Comparison of ENCODE assay signal across 8 mouse cellular contexts in genomic region chr9:107566041-107566709, GRCm38 (mm10). TPM values are rescaled to one million over a fixed set of nuclear protein-coding genes. Genes with fewer than 3 reads are reported as not detected.
A peak's percentile ranks its signal among the peaks of the same experiment; 100 is the strongest.
DNase-seq lines count a peak whose midpoint lies in the region; ATAC-seq and TF ChIP-seq lines count a peak whose summit lies in the region.

No protein-coding gene starts in this region.

- H3K9ac ChIP-seq in embryonic facial prominence, embryonic 15.5 days = no peak overlapping the region

- no peaks in the 10 kb centered on the region for H3K9me3 ChIP-seq in embryonic facial prominence, embryonic 15.5 days (replicated peaks)

- peaks cover 57% of the 10 kb centered on the region for H3K4me1 ChIP-seq in embryonic facial prominence, embryonic 15.5 days
- H3K4me1 ChIP-seq in spleen, adult 2 months (ENCODE audit: control insufficient read depth, insufficient read depth, insufficient read length) = peaks cover 17% of the 10 kb centered on the region; the same call in 1 of the 2 replicates

- intact Hi-C loops in heart, postnatal 25 days (cut with DNase I) = loop anchor here (5.0 kb wide), 1 partner anchor 61 kb away; no protein-coding TSS in a partner anchor
- intact Hi-C loops in left cerebral cortex, postnatal 10 days (cut with DNase I) = no loop called here

- H3K27ac ChIP-seq in embryonic facial prominence, embryonic 15.5 days (replicated peaks) = peak overlapping the region; percentile 59; the same call in 1 of the 2 replicates
- H3K27ac ChIP-seq in macrophage = 0 out of 2 replicates have a peak overlapping the region, but pooled peaks have one; percentile 8
- H3K27ac ChIP-seq in spleen, adult 2 months (ENCODE audit: insufficient read depth, low read length) = peak overlapping the region; percentile 12; the same call in 1 of the 2 replicates

- peaks cover 24% of the 10 kb centered on the region; the same call in 1 of the 2 replicates for H3K79me2 ChIP-seq in macrophage (ENCODE audit: inconsistent target)

- H3K36me3 ChIP-seq in embryonic facial prominence, embryonic 15.5 days = peaks cover 31% of the 10 kb centered on the region
- H3K36me3 ChIP-seq in macrophage (ENCODE audit: inconsistent target) = peaks cover 12% of the 10 kb centered on the region
- H3K36me3 ChIP-seq in spleen, adult 2 months (ENCODE audit: control insufficient read depth, insufficient read depth, low read length) = peaks cover 7% of the 10 kb centered on the region

- H3K27me3 ChIP-seq in embryonic facial prominence, embryonic 15.5 days = no peaks in the 10 kb centered on the region
- no peaks in the 10 kb centered on the region for H3K27me3 ChIP-seq in spleen, adult 2 months (ENCODE audit: control insufficient read depth, insufficient read depth, low read length)

- WGBS in embryonic facial prominence, embryonic 15.5 days = 55% methylated on average over 15 of the region's 15 CpGs
- 63% methylated on average over 15 of the region's 15 CpGs for WGBS in macrophage (ENCODE audit: missing documents)
- 58% methylated on average over 15 of the region's 15 CpGs for WGBS in spleen, adult 2 months

- TF ChIP-seq CTCF in spleen, adult 2 months (IDR thresholded peaks at IDR 0.05; ENCODE audit: extremely low read depth, insufficient read depth, insufficient read length, insufficient replicate concordance) = peak; percentile 76; the same call in 1 of the 2 replicates

- TF ChIP-seq POLR2A in spleen, adult 2 months (IDR thresholded peaks at IDR 0.05; ENCODE audit: low read depth, low read length) = no peak

- no peak for ATAC-seq in embryonic facial prominence, embryonic 15.5 days (ENCODE audit: insufficient number of reproducible peaks, low FRiP score, low TSS enrichment, low read depth)

- H3K4me2 ChIP-seq in embryonic facial prominence, embryonic 15.5 days (replicated peaks) = no peak overlapping the region; the same call in 1 of the 2 replicates

- peak; percentile 84 to 95 for DNase-seq in adrenal gland, adult (ENCODE audit: inconsistent age in 2 of 2, low spot score in 1 of 2)
- DNase-seq in adrenal gland, adult 8-10 months = no peak
- DNase-seq in adrenal gland, postnatal 36 days = peak; percentile 90
- peak; percentile 70 for DNase-seq in heart, postnatal 25 days (ENCODE audit: low spot score)
- peak; percentile 65 to 89 for DNase-seq in left cerebral cortex, postnatal 10 days (ENCODE audit: extremely low spot score in 1 of 2, low spot score in 2 of 2)
- peak in 1 of 2 experiments; percentile 78 for DNase-seq in spleen, adult 2 months (ENCODE audit: low read depth in 1 of 2, low spot score in 2 of 2)

- no peak overlapping the region for H3K4me3 ChIP-seq in embryonic facial prominence, embryonic 15.5 days (replicated peaks)
- no peak overlapping the region for H3K4me3 ChIP-seq in macrophage (ENCODE audit: inconsistent target)
- no peak overlapping the region for H3K4me3 ChIP-seq in spleen, adult 2 months (ENCODE audit: extremely low read depth, insufficient read depth, insufficient read length)

RNA-seq across cellular contexts. Expression of gene Hyal2, which starts 1.6 kb away (rescaled TPM):
- total RNA-seq in adrenal gland, adult 8-10 months (2022) = 10 to 100 TPM; 27.3 to 47.0 (median 36.3) TPM
- 10 to 100 TPM; 35.8 to 37.8 TPM for total RNA-seq in adrenal gland, postnatal 36 days (2021)
- 97.5 and 98.4 TPM in 2 replicates for polyA plus RNA-seq in embryonic facial prominence, embryonic 15.5 days (2015; fragmentation: Nextera tagmentation; extraction: Ambion mirVana)
- 10 to 100 TPM; 35.4 to 36.2 TPM for total RNA-seq in heart, postnatal 25 days (2021)
- 10 to 100 TPM; 13.2 to 20.1 TPM for total RNA-seq in left cerebral cortex, postnatal 10 days (2021)
- total RNA-seq in macrophage (2018; cell fraction: chromatin; rRNA removed) = 10 to 100 TPM in 1 of 26 experiments, 1 to 10 TPM in 23, under 1 TPM in 2; 0.61 to 16.6 (median 5.8) TPM
- 10 to 100 TPM in 25 of 26 experiments, 1 to 10 TPM in 1; 9.5 to 27.1 (median 17.0) TPM for total RNA-seq in macrophage (2018; cell fraction: cytosol; rRNA removed)
- 10 to 100 TPM in 12 of 26 experiments, 1 to 10 TPM in 14; 3.7 to 23.0 (median 9.7) TPM for total RNA-seq in macrophage (2018; cell fraction: nucleus; rRNA removed)
- 17.0 to 33.6 TPM (median 19.7 TPM) in 3 replicates for polyA plus RNA-seq in macrophage (2018)
- polyA plus RNA-seq in spleen, adult 2 months (2012; rRNA removed) = 38.1 and 44.3 TPM in 2 replicates

RNA-seq across cellular contexts. Expression of gene Tusc2, which starts 3.1 kb away (rescaled TPM):
- total RNA-seq in adrenal gland, adult 8-10 months (2022) = 10 to 100 TPM; 55.1 to 64.1 (median 61.8) TPM
- total RNA-seq in adrenal gland, postnatal 36 days (2021) = 10 to 100 TPM; 45.2 to 52.5 TPM
- polyA plus RNA-seq in embryonic facial prominence, embryonic 15.5 days (2015; fragmentation: Nextera tagmentation; extraction: Ambion mirVana) = 42.9 and 43.6 TPM in 2 replicates
- 10 to 100 TPM; 28.6 to 30.4 TPM for total RNA-seq in heart, postnatal 25 days (2021)
- 10 to 100 TPM; 71.6 to 76.6 TPM for total RNA-seq in left cerebral cortex, postnatal 10 days (2021)
- total RNA-seq in macrophage (2018; cell fraction: chromatin; rRNA removed) = 10 to 100 TPM in 7 of 26 experiments, 1 to 10 TPM in 19; 2.1 to 14.0 (median 6.9) TPM
- total RNA-seq in macrophage (2018; cell fraction: cytosol; rRNA removed) = 10 to 100 TPM; 22.8 to 48.0 (median 37.4) TPM
- total RNA-seq in macrophage (2018; cell fraction: nucleus; rRNA removed) = 10 to 100 TPM in 20 of 26 experiments, 1 to 10 TPM in 6; 7.4 to 28.0 (median 12.9) TPM
- 30.9 to 32.2 TPM (median 30.9 TPM) in 3 replicates for polyA plus RNA-seq in macrophage (2018)
- polyA plus RNA-seq in spleen, adult 2 months (2012; rRNA removed) = 32.5 and 49.1 TPM in 2 replicates

RNA-seq across cellular contexts. Expression of gene Hyal1, which starts 10.6 kb away (rescaled TPM):
- total RNA-seq in adrenal gland, adult 8-10 months (2022) = 10 to 100 TPM in 1 of 4 experiments, 1 to 10 TPM in 3; 7.7 to 14.2 (median 9.3) TPM
- total RNA-seq in adrenal gland, postnatal 36 days (2021) = 10 to 100 TPM in 1 of 2 experiments, 1 to 10 TPM in 1; 8.6 to 10.1 TPM
- polyA plus RNA-seq in embryonic facial prominence, embryonic 15.5 days (2015; fragmentation: Nextera tagmentation; extraction: Ambion mirVana) = 14.5 and 15.7 TPM in 2 replicates
- total RNA-seq in heart, postnatal 25 days (2021) = 1 to 10 TPM; 5.3 TPM
- total RNA-seq in left cerebral cortex, postnatal 10 days (2021) = 1 to 10 TPM; 3.1 to 4.3 TPM
- total RNA-seq in macrophage (2018; cell fraction: chromatin; rRNA removed) = 100 to 1,000 TPM in 2 of 26 experiments, 10 to 100 TPM in 24; 10.9 to 111 (median 45.2) TPM
- 10 to 100 TPM in 25 of 26 experiments, 1 to 10 TPM in 1; 9.0 to 31.1 (median 17.0) TPM for total RNA-seq in macrophage (2018; cell fraction: cytosol; rRNA removed)
- 100 to 1,000 TPM in 1 of 26 experiments, 10 to 100 TPM in 25; 14.5 to 102 (median 49.8) TPM for total RNA-seq in macrophage (2018; cell fraction: nucleus; rRNA removed)
- 20.3 to 38.2 TPM (median 30.4 TPM) in 3 replicates for polyA plus RNA-seq in macrophage (2018)
- polyA plus RNA-seq in spleen, adult 2 months (2012; rRNA removed) = 3.2 and 3.7 TPM in 2 replicates

RNA-seq across cellular contexts. Expression of gene Naa80, which starts 12.5 kb away (rescaled TPM):
- total RNA-seq in adrenal gland, adult 8-10 months (2022) = 10 to 100 TPM; 15.3 to 20.1 (median 17.0) TPM
- 10 to 100 TPM; 14.5 to 19.5 TPM for total RNA-seq in adrenal gland, postnatal 36 days (2021)
- polyA plus RNA-seq in embryonic facial prominence, embryonic 15.5 days (2015; fragmentation: Nextera tagmentation; extraction: Ambion mirVana) = 21.5 and 22.8 TPM in 2 replicates
- 10 to 100 TPM; 14.0 to 18.4 TPM for total RNA-seq in heart, postnatal 25 days (2021)
- 1 to 10 TPM; 9.3 to 9.8 TPM for total RNA-seq in left cerebral cortex, postnatal 10 days (2021)
- 10 to 100 TPM in 25 of 26 experiments, 1 to 10 TPM in 1; 9.2 to 46.3 (median 20.9) TPM for total RNA-seq in macrophage (2018; cell fraction: chromatin; rRNA removed)
- total RNA-seq in macrophage (2018; cell fraction: cytosol; rRNA removed) = 10 to 100 TPM; 17.3 to 37.1 (median 24.8) TPM
- 10 to 100 TPM; 10.5 to 68.2 (median 44.0) TPM for total RNA-seq in macrophage (2018; cell fraction: nucleus; rRNA removed)
- polyA plus RNA-seq in macrophage (2018) = 25.1 to 39.9 TPM (median 29.7 TPM) in 3 replicates
- 34.1 and 36.8 TPM in 2 replicates for polyA plus RNA-seq in spleen, adult 2 months (2012; rRNA removed)

RNA-seq across cellular contexts. Expression of gene Hyal3, which starts 14.4 kb away (rescaled TPM):
- total RNA-seq in adrenal gland, adult 8-10 months (2022) = 1 to 10 TPM; 1.5 to 2.3 (median 2.0) TPM
- 1 to 10 TPM in 1 of 2 experiments, under 1 TPM in 1; 0.99 to 1.6 TPM for total RNA-seq in adrenal gland, postnatal 36 days (2021)
- polyA plus RNA-seq in embryonic facial prominence, embryonic 15.5 days (2015; fragmentation: Nextera tagmentation; extraction: Ambion mirVana) = 2.0 TPM in 2 replicates
- total RNA-seq in heart, postnatal 25 days (2021) = under 1 TPM; 0.45 to 0.62 TPM
- total RNA-seq in left cerebral cortex, postnatal 10 days (2021) = 1 to 10 TPM in 1 of 2 experiments, under 1 TPM in 1; 0.99 to 1.4 TPM
- total RNA-seq in macrophage (2018; cell fraction: chromatin; rRNA removed) = 1 to 10 TPM in 19 of 26 experiments, under 1 TPM in 5, not detected in 2; 0.54 to 4.1 (median 1.3) TPM
- total RNA-seq in macrophage (2018; cell fraction: cytosol; rRNA removed) = under 1 TPM; 0.11 to 0.51 (median 0.28) TPM
- total RNA-seq in macrophage (2018; cell fraction: nucleus; rRNA removed) = 1 to 10 TPM in 12 of 26 experiments, under 1 TPM in 11, not detected in 3; 0.40 to 3.3 (median 1.1) TPM
- polyA plus RNA-seq in macrophage (2018) = 0.38 to 0.51 TPM (median 0.43 TPM) in 3 replicates
- 0.54 and 1.00 TPM in 2 replicates for polyA plus RNA-seq in spleen, adult 2 months (2012; rRNA removed)

Comparison
In these comparisons a context has a peak if more than half of its experiments do, and no peak if none do; other contexts are left out.
1. H3K27ac ChIP-seq: peak in every context shown above with its lines; median percentile 59 in embryonic facial prominence, embryonic 15.5 days; 12 in spleen, adult 2 months; 8 in macrophage.